Mouse (Mus musculus): ENCODE measurements around the gene Abcc6.

Abcc6 gene

GRCm38 (mm10) chr7:45933766-45934165 is 96.3 kb downstream of the Abcc6 start:
- CTCF ChIA-PET = interaction anchor here (0.5 to 1.7 kb wide), 3 partner anchors 15 to 181 kb away, joined by 4 to 6 read pairs (median 5); partner anchors contain the start of gene Kdelr1

GRCm38 (mm10) chr7:45929688-45930087 is 100.4 kb downstream of the Abcc6 start:
- CTCF ChIA-PET = interaction anchor here (1.0 to 1.6 kb wide), 2 partner anchors 55 to 57 kb away, joined by 3 to 4 read pairs; partner anchors contain the start of gene Kdelr1

DNA sequence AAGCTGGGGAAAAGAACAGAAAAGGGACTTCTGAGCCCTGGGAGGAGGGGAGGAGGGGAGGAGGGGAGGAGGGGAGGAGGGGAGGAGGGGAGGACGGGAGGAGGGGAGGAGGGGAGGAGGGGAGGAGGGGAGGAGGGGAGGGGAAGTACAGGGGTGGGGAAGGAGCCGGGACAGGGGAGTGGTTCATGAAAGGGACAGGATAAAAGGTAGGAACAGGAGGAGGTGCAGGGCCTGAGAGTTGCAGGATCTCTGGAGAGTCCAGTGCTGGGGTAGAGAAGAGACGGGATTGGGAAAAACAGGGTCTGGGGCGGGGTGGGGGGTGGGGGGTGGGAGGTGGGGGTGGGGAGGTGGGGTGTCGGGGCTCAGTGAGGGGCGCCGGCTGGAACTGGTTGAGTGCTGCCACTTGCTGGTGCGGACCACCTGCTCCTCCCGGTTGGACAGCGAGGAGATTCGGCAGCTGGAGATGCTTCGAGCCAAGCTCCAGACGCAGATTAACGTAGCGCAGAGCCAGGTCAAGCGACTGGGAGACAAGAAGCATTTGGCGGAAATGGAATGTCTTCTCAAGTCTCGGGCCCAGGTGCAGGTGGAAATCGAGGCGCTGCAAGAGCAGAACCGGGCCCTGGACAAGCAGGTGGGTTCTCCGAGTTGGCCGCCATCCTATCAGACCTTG is 101.3 kb downstream of the Abcc6 start:
- CTCF ChIA-PET = interaction anchor here (1.6 kb wide), 1 partner anchor 54 kb away, joined by 4 read pairs; no protein-coding TSS in a partner anchor

- CTCF ChIA-PET = interaction anchor here (0.6 kb wide), 1 partner anchor 32 kb away, joined by 7 read pairs; no protein-coding TSS in a partner anchor
Measured at GRCm38 (mm10) chr7:45924429-45924816, 105.7 kb downstream of the Abcc6 start.

DNA sequence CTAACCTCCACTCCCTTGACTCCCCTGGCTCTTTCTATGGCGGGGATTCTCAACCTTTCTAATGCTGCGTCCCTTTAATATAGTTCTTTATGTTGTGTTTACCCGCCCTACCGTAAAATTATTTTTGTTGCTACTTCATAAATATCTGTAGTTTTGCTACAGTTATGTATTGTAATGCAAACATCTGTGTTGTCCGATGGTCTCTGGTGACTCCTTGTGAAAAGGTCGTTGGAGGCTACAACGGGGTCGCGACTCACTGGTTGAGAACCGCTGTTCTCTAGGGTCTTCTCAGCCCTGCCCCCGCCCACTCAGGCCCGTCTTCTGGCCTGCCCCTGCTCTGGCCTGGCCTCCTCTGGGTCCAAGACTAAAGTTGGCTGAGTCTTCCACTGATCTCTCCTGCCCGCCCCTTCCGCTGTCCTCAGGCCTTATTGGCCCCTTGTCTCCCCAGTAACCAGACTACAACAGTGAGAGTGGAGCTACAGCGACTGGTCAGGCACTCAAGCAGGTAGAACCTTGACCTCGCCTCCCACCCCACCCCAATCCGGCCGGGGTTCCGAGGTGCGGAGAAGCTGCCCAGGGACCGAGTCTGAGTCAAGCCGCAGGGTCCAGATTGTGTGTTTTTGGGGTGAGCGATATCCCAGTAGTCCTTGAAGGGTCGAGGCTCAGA is 106.2 kb downstream of the Abcc6 start, which contains the start of gene Ccdc114:
TSS of gene Ccdc114 (plus strand) at position 311 of the 667 bp plus-strand sequence.
- CTCF ChIA-PET = no interaction called here

DNA sequence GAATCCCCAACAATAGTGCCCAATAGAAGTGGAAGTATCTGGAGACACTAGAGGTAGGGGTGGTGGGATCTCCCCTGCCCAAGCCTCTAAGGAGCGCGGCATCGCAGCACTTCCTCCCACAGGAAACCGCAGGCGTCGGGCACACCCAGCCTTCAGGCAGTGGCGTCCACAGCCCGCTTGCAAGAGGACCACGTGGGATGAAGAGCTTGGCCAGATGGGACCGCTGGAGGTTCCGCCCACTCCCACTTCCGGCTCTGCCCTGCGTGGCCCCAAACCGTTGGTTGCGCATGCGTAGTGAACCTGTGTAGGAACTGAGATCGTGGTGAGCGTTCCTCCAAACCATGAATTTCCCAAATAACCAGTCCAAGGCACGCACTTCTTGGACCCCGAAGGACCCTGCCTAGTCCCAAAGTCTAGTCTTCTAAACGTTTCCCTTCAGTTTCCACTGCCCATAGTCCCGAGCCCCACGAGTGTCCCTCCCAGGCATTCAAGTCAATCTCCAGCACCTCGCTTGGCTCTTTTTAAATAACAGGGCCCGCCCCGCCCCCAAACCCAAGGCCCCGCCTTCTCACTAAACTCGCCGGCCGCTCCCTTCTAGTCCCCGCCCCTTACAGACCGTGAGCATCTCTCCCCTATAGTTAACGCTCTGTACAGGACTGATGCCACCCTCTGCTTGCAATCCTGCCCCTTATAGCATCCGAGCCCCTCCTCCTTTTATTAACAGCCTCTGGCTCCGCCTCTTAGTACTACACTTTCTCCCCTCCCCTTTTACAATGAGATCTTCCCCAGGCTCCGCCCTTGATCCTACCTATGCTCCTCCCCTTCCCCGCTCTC is 107.0 kb downstream of the Abcc6 start:
- CTCF ChIA-PET = interaction anchor here (0.6 kb wide), 1 partner anchor 123 kb away, joined by 3 read pairs; no protein-coding TSS in a partner anchor

GRCm38 (mm10) chr7:45921950-45922600 is 108.0 kb downstream of the Abcc6 start:
- CTCF ChIA-PET = interaction anchor here (1.1 kb wide), 1 partner anchor 49 kb away, joined by 3 read pairs; the partner anchor contains the start of gene Kdelr1

DNA sequence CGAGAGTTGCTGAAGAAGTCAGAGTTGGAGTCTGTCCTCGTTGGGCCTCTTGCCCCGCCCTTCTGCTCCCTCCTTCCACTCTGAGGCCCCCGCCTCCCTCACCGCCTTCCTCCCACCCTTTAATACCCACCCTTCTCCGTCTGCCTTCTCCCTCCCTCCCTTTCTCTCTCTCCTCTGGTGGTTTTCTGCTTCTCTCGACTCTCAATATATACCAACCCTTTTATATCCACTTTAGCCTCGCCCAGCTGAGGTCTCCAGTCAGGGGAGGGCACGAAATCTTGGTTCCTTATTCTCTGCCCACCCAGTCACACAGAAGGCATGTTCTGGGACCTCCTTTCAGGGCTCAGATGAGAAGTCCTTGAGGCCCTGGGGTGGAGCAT is 108.9 kb downstream of the Abcc6 start, which contains the start of gene Emp3:
TSS of gene Emp3 (minus strand) at position 163 of the 380 bp plus-strand sequence.
- CTCF ChIA-PET = interaction anchor here (0.7 to 1.1 kb wide), 2 partner anchors 43 to 49 kb away, joined by 3 to 4 read pairs; partner anchors contain the start of genes Grin2d and Kdelr1

DNA sequence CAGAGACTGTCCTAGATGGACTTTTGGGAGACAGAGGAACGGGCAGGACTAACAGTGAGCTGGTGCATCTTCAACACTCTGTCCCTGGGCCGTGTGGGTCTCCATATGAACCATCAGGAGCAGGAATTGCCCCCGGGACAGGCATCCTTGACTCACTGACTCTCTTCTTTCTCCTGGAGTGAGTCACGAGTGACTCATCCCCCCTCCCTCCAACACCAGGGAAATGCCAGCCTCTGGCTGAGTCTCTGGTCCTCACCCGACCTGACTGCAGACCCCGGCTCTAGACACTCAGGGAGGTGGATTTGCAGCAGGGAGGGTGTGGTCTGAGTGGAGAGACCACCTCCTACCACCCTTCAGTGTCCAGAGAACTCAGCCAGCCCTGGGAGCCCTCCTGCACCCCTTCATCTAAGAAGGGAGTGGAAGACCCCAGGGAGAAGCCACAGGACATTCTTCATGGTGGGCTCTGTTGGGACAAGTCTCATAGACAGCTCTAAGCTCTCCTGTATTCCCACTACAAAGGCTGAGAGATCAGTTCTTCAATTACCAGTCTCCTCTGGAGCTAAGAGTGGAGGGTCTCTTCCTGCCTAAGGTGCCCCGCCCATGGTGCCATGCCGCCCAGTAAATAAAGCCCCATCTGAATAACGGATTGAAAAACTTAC is 109.4 kb downstream of the Abcc6 start:
- CTCF ChIA-PET = interaction anchor here (0.7 to 1.2 kb wide), 3 partner anchors 42 to 52 kb away, joined by 3 to 4 read pairs (median 3); partner anchors contain the start of genes Grin2d and Kdelr1

- CTCF ChIA-PET = interaction anchor here (1.2 kb wide), 1 partner anchor 51 kb away, joined by 3 read pairs; no protein-coding TSS in a partner anchor
Measured at GRCm38 (mm10) chr7:45919761-45920160, 110.3 kb downstream of the Abcc6 start.

GRCm38 (mm10) chr7:45919083-45919671 is 110.9 kb downstream of the Abcc6 start:
- CTCF ChIA-PET = interaction anchor here (0.6 to 1.2 kb wide), 4 partner anchors 13 to 204 kb away, joined by 3 to 5 read pairs (median 3); no protein-coding TSS in a partner anchor

DNA sequence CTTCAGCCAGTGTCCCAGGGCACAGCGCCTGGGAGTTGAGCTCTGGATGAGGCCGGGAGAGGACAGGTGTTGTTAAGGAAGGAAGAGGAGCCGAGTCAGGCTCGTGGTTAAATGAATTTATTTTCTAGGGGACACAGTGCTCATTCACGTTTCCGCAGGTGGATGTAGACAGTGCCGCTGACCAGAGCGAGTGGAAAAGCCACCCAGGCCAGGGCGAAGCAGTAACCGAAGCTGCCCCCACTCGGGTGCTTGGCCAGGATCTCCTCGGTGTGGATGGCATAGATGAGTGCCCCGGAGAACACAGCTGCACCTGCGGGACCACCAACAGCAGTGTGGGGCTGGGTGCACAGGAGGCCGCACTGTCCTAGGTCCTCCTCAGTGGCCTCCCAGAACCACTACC is 112.2 kb downstream of the Abcc6 start:
- CTCF ChIA-PET = interaction anchor here (1.0 kb wide), 1 partner anchor 8 kb away, joined by 3 read pairs; no protein-coding TSS in a partner anchor

Data from spleen, embryonic (tissue).